Mouse (Mus musculus): ENCODE results near the gene Ush2a. TPM values are rescaled to one million over a fixed set of nuclear protein-coding genes. Genes with fewer than 3 reads are reported as not detected.

Ush2a gene
- polyA plus RNA-seq, 1 experiment: not detected

DNA sequence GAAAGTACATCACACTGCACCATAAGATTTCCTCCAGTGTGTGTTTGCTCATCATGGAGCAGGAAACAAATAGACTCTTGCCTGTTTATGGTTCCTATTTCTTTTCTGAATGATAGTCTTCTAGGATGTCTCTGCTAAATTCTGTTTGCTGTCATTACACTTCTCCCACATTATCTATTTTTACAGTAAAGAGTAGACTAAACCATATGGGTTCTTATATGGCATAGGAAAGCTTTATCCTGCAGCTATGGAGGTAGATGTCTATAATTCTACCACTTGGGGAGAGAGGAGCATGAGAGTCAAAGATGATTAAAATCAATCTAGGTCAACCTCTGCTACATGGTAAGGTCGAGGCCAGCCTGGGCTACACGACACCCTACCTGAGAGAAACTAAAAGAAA, 158.7 kb downstream of the Ush2a start:
- Histone ChIP-seq H3K27ac (ENCODE audit: insufficient read depth, low read depth, low read length) (no peak overlapping the region), H3K4me3 (ENCODE audit: insufficient read depth, low read depth, low read length) (no peak overlapping the region), H3K36me3 (ENCODE audit: control insufficient read depth, insufficient read depth, low read length) (no peaks in the 10 kb centered on the region), H3K27me3 (replicated peaks; ENCODE audit: control insufficient read depth, insufficient read depth, low read length) (no peaks in the 10 kb centered on the region), H3K4me1 (ENCODE audit: control insufficient read depth, insufficient read depth, low read length) (no peaks in the 10 kb centered on the region)
- no peak for DNase-seq
- WGBS: 85% methylated on average over 2 of the region's 2 CpGs
- TF ChIP-seq POLR2A (IDR thresholded peaks at IDR 0.05; ENCODE audit: low read depth, low read length) (no peak), CTCF (conservative IDR thresholded peaks at IDR 0.05; ENCODE audit: insufficient read depth, insufficient read length, low read depth, low read length) (no peak)

DNA sequence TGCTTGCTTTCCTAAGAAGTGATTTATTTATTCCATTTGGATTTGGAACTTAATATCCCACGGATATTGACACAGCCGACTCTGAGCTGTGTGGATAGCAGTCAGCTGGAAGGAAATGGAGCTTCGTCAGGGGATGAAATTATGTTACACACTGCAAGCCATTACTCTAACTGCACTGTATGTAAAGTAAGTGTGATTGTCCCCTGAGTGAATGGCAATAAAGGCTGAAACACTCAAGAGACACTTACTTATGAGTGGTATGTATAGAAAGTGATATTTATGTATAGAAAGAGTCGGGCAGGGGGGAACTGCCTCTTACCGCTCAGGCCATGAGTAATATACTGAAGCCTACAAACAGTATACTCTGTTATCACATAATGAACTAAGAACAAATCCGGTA, 166.3 kb downstream of the Ush2a start:
- Histone ChIP-seq H3K27me3 (replicated peaks; ENCODE audit: control insufficient read depth, insufficient read depth, low read length) (no peaks in the 10 kb centered on the region), H3K27ac (ENCODE audit: insufficient read depth, low read depth, low read length) (no peak overlapping the region), H3K36me3 (ENCODE audit: control insufficient read depth, insufficient read depth, low read length) (no peaks in the 10 kb centered on the region), H3K4me1 (ENCODE audit: control insufficient read depth, insufficient read depth, low read length) (no peaks in the 10 kb centered on the region), H3K4me3 (ENCODE audit: insufficient read depth, low read depth, low read length) (no peak overlapping the region)
- no peak for DNase-seq
- TF ChIP-seq POLR2A (IDR thresholded peaks at IDR 0.05; ENCODE audit: low read depth, low read length) (no peak), CTCF (conservative IDR thresholded peaks at IDR 0.05; ENCODE audit: insufficient read depth, insufficient read length, low read depth, low read length) (no peak)
- WGBS: 57% methylated on average over 6 of the region's 6 CpGs

DNA sequence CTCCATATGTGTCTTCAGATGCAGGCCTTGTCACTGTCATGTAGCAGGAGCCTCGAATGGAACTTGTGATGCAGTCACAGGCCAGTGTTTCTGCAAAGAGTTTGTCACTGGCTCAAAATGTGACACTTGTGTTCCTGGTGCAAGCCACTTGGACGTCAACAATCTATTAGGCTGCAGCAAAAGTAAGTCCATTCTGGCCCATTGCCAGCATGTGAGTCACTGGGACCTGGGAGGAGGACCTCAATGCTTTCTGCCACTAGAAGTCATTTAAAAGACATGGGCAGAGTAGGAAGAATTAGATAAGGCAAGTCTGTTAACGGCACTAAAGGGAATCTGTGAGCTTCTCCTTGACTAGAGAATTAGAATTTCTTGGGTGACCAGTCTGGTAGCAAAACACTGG, 168.9 kb downstream of the Ush2a start:
- TF ChIP-seq POLR2A (IDR thresholded peaks at IDR 0.05; ENCODE audit: low read depth, low read length) (no peak), CTCF (conservative IDR thresholded peaks at IDR 0.05; ENCODE audit: insufficient read depth, insufficient read length, low read depth, low read length) (no peak)
- Histone ChIP-seq H3K27ac (ENCODE audit: insufficient read depth, low read depth, low read length) (no peak overlapping the region), H3K36me3 (ENCODE audit: control insufficient read depth, insufficient read depth, low read length) (no peaks in the 10 kb centered on the region), H3K27me3 (replicated peaks; ENCODE audit: control insufficient read depth, insufficient read depth, low read length) (no peaks in the 10 kb centered on the region), H3K4me3 (ENCODE audit: insufficient read depth, low read depth, low read length) (no peak overlapping the region), H3K4me1 (ENCODE audit: control insufficient read depth, insufficient read depth, low read length) (no peaks in the 10 kb centered on the region)
- DNase-seq: no peak
- WGBS: 63% methylated on average over 3 of the region's 3 CpGs

DNA sequence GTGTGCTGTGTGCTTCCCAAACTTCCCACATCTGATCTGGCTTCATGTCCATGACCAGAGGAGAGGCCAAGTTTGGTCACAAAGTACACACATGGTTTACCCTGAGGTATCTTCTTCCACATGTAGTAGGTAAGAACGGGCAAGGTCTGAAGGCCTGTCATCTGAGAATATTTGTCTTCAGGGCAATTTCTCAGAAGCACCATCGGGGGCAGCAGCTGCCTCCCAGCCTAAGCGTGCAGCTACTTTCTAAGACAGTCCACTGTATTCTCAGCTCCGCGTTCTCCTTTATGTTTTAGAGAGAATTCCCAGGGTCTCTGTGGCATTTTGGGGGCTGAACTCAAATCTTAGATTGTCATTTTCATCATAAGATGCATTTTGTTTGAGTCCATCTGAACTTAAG, 186.1 kb downstream of the Ush2a start:
- TF ChIP-seq CTCF (conservative IDR thresholded peaks at IDR 0.05; ENCODE audit: insufficient read depth, insufficient read length, low read depth, low read length) (no peak), POLR2A (IDR thresholded peaks at IDR 0.05; ENCODE audit: low read depth, low read length) (no peak)
- H3K36me3 ChIP-seq (ENCODE audit: control insufficient read depth, insufficient read depth, low read length): no peaks in the 10 kb centered on the region
- 77% methylated on average over 5 of the region's 5 CpGs for WGBS
- H3K27ac ChIP-seq (ENCODE audit: insufficient read depth, low read depth, low read length): no peak overlapping the region
- no peaks in the 10 kb centered on the region for H3K27me3 ChIP-seq (replicated peaks; ENCODE audit: control insufficient read depth, insufficient read depth, low read length)
- DNase-seq: no peak
- H3K4me1 ChIP-seq (ENCODE audit: control insufficient read depth, insufficient read depth, low read length): no peaks in the 10 kb centered on the region
- no peak overlapping the region for H3K4me3 ChIP-seq (ENCODE audit: insufficient read depth, low read depth, low read length)

DNA sequence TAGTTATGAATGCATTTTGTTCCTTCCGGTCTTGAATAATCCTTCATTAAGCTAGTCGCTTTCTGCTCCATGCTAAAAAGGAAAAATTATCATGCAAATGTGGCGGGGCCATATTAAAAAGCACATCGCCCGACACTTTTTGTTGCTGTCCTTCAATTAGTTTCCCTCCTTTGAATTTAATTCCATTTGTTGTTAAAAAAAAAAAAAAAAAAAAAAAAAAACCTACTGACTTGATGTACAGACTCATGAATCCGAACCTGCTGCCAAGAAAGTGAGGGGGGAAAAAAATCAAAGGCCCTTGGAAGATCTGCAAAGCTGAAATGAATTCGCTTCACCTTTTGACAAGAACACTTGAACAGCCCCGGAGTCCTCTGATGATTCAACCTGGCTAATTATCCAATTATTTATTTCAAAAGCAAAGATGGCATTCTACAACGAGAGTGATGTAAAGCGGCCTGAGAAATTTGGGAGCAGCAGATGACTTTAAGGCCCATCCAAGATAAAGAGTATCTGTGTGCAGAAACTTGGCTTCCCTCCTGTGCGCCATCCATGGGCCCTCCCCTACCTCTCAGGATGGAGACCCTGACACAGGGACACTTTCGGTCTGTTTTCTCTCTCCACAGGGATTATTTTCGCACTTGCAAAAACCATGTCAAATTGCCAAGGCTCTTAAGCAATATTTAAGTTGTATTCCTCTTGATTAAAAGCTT, 194.8 kb downstream of the Ush2a start:
- WGBS: 68% methylated on average over 13 of the region's 13 CpGs
- no peak for TF ChIP-seq CTCF (conservative IDR thresholded peaks at IDR 0.05; ENCODE audit: insufficient read depth, insufficient read length, low read depth, low read length)
- no peak for TF ChIP-seq POLR2A (IDR thresholded peaks at IDR 0.05; ENCODE audit: low read depth, low read length)
- no peaks in the 10 kb centered on the region for H3K36me3 ChIP-seq (ENCODE audit: control insufficient read depth, insufficient read depth, low read length)
- no peak overlapping the region for H3K4me3 ChIP-seq (ENCODE audit: insufficient read depth, low read depth, low read length)
- DNase-seq: no peak
- no peak overlapping the region for H3K27ac ChIP-seq (ENCODE audit: insufficient read depth, low read depth, low read length)
- no peaks in the 10 kb centered on the region for H3K27me3 ChIP-seq (replicated peaks; ENCODE audit: control insufficient read depth, insufficient read depth, low read length)
- no peaks in the 10 kb centered on the region for H3K4me1 ChIP-seq (ENCODE audit: control insufficient read depth, insufficient read depth, low read length)

DNA sequence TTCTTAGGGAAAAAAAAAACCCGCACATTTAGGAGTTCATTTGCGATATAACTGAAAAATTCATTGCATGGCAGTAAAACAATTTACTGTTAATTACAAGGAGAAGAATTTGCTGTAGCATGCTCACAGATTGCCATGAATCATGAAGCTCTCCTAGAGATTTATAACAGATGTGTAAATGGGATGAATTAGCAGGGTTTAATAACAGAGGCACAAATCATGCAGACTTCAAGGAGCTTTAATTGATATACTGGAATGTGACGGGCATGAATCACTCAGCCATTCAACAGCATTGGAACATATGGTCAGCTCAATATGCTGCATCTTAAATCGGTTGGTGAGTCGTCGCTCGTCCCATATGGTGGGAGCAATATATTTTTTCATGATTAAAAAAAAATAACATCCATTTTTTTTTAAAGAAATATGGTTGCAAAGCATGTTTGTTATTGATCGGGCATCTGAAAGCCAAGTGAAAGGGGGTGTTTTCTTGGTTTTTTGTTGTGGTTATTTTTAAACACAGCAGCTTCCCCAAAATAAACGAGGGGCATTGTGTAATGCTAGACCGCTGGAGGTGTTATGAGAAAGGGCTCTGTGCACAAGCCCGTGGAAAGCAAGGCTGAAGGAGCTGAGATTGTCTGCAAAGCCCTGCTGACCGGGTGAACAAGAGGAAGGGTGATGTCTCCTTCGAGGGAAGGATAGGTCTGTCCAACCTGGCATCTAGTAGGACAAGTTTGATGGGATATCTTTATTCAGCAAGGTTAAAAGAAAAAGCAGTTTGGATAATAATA, 195.6 kb downstream of the Ush2a start:
- no peak for DNase-seq
- Histone ChIP-seq H3K4me1 (ENCODE audit: control insufficient read depth, insufficient read depth, low read length) (no peaks in the 10 kb centered on the region), H3K27me3 (replicated peaks; ENCODE audit: control insufficient read depth, insufficient read depth, low read length) (no peaks in the 10 kb centered on the region), H3K27ac (ENCODE audit: insufficient read depth, low read depth, low read length) (no peak overlapping the region), H3K4me3 (ENCODE audit: insufficient read depth, low read depth, low read length) (no peak overlapping the region), H3K36me3 (ENCODE audit: control insufficient read depth, insufficient read depth, low read length) (no peaks in the 10 kb centered on the region)
- TF ChIP-seq POLR2A (IDR thresholded peaks at IDR 0.05; ENCODE audit: low read depth, low read length) (no peak), CTCF (conservative IDR thresholded peaks at IDR 0.05; ENCODE audit: insufficient read depth, insufficient read length, low read depth, low read length) (no peak)
- 30% methylated on average over 13 of the region's 13 CpGs for WGBS

DNA sequence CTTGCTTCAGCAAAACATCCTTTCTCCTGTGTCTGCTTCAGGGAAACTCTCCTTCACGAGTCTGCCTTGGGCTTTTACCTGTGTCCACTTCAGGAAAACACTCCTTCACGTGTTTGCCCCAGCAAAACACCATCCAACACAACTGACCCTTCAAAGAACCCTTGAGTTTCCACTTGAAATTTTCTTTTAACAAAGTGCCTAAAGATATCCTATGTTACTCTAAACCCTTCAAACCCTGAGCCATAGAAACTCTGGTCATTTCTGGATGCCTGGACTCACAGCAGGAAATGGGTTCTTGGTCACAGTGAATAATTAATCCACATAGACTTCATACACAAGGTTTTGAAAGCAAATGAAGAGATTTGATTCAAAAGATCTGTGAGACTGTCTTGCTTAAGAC, 199.4 kb downstream of the Ush2a start:
- Histone ChIP-seq H3K4me1 (ENCODE audit: control insufficient read depth, insufficient read depth, low read length) (no peaks in the 10 kb centered on the region), H3K27me3 (replicated peaks; ENCODE audit: control insufficient read depth, insufficient read depth, low read length) (no peaks in the 10 kb centered on the region), H3K4me3 (ENCODE audit: insufficient read depth, low read depth, low read length) (no peak overlapping the region), H3K36me3 (ENCODE audit: control insufficient read depth, insufficient read depth, low read length) (no peaks in the 10 kb centered on the region), H3K27ac (ENCODE audit: insufficient read depth, low read depth, low read length) (no peak overlapping the region)
- 83% methylated on average over 2 of the region's 2 CpGs for WGBS
- DNase-seq: no peak
- TF ChIP-seq POLR2A (IDR thresholded peaks at IDR 0.05; ENCODE audit: low read depth, low read length): no peak
- TF ChIP-seq CTCF (conservative IDR thresholded peaks at IDR 0.05; ENCODE audit: insufficient read depth, insufficient read length, low read depth, low read length): no peak

All from kidney, adult 2 months (tissue).